Mouse (Mus musculus) megakaryocyte, embryonic 14.5 days (primary cell): ENCODE data around the gene Hist2h2be.

Experiments used
- FLI1 ChIP-seq: IDR thresholded peaks from 2 replicates; pipeline ENCODE4 v1.6.1; 2012; ENCODE audit warnings: low read length, inconsistent platforms, mixed read lengths
- GATA1 ChIP-seq: IDR thresholded peaks from 3 replicates; pipeline ENCODE4 v1.6.1; 2012; ENCODE audit warnings: mixed read lengths, low read length, inconsistent platforms, borderline replicate concordance

GRCm38 (mm10) chr3:96199731-96200130 lies 21.2 kb upstream of the Hist2h2be start:
- TF ChIP-seq GATA1 (no peak), FLI1 (no peak)
